Comparison of ENCODE assay signal across 8 mouse cellular contexts in the genomic region with DNA sequence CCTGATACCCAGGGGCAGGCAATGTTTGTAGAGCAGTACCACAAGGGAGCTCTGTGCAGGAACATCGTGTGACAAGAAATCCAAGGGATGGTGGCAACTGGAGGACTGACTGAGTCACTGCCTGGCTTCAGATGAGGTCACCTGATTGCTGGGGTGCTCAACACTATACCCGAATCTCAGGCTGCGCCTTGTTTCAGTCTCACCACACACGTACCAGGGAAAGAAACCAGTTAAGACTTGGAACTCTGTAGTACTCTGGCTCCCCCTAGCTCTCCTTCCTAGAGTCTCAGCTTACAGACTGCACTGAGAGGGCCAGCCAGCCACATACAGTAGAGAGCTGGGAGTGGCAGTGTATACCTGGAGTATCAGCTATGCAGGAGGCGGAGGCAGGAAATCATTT. TPM values are rescaled to one million over a fixed set of nuclear protein-coding genes. Genes with fewer than 3 reads are reported as not detected.
DNase-seq lines count a peak whose midpoint lies in the region; ATAC-seq and TF ChIP-seq lines count a peak whose summit lies in the region.

No protein-coding gene starts in this region.

- TF ChIP-seq POLR2A in brain, embryonic 14.5 days (IDR thresholded peaks at IDR 0.05; ENCODE audit: borderline replicate concordance, extremely low read depth, insufficient read depth, insufficient read length, poor library complexity, severe bottlenecking) = no peak

- no peak overlapping the region for H3K9ac ChIP-seq in limb, embryonic 11.5 days (ENCODE audit: low read length)
- no peak overlapping the region for H3K9ac ChIP-seq in heart, postnatal 0 days (replicated peaks; ENCODE audit: low read depth, low read length)
- H3K9ac ChIP-seq in lung, embryonic 15.5 days = no peak overlapping the region

- H3K4me3 ChIP-seq in limb, embryonic 11.5 days (ENCODE audit: low read depth, low read length) = no peak overlapping the region
- H3K4me3 ChIP-seq in limb, embryonic 10.5 days = no peak overlapping the region
- H3K4me3 ChIP-seq in heart, postnatal 0 days (ENCODE audit: low read depth, low read length) = no peak overlapping the region
- H3K4me3 ChIP-seq in lung, embryonic 15.5 days = no peak overlapping the region

- 79% methylated on average over 5 of the region's 5 CpGs for WGBS in limb, embryonic 11.5 days
- 77% methylated on average over 5 of the region's 5 CpGs for WGBS in limb, embryonic 10.5 days
- WGBS in heart, postnatal 0 days = 64% methylated on average over 5 of the region's 5 CpGs
- 57% methylated on average over 5 of the region's 5 CpGs for WGBS in lung, embryonic 15.5 days

- H3K36me3 ChIP-seq in limb, embryonic 11.5 days (ENCODE audit: control insufficient read depth, insufficient read depth, low read length) = peaks cover 32% of the 10 kb centered on the region; the same call in 1 of the 2 replicates
- peaks cover 95% of the 10 kb centered on the region for H3K36me3 ChIP-seq in limb, embryonic 10.5 days
- peaks cover 76% of the 10 kb centered on the region for H3K36me3 ChIP-seq in heart, postnatal 0 days (replicated peaks; ENCODE audit: control insufficient read depth, insufficient read depth, low read length)
- H3K36me3 ChIP-seq in lung, embryonic 15.5 days = peaks cover 80% of the 10 kb centered on the region

- H3K27ac ChIP-seq in limb, embryonic 11.5 days (replicated peaks; ENCODE audit: low read depth, low read length) = no peak overlapping the region
- H3K27ac ChIP-seq in limb, embryonic 10.5 days = no peak overlapping the region
- H3K27ac ChIP-seq in heart, postnatal 0 days (ENCODE audit: low read depth) = no peak overlapping the region
- no peak overlapping the region for H3K27ac ChIP-seq in lung, embryonic 15.5 days

- peak; percentile 62; the same call in 1 of the 2 replicates for TF ChIP-seq CTCF in brain, embryonic 14.5 days (IDR thresholded peaks at IDR 0.05; ENCODE audit: borderline replicate concordance, extremely low read depth, insufficient read depth, insufficient read length)
- TF ChIP-seq CTCF in heart, postnatal 0 days (IDR thresholded peaks at IDR 0.05; ENCODE audit: low read depth) = peak; percentile 74

- H3K27me3 ChIP-seq in limb, embryonic 11.5 days (ENCODE audit: control insufficient read depth, insufficient read depth, low read length) = no peaks in the 10 kb centered on the region
- no peaks in the 10 kb centered on the region for H3K27me3 ChIP-seq in limb, embryonic 10.5 days (ENCODE audit: low read depth, poor library complexity, severe bottlenecking)
- H3K27me3 ChIP-seq in heart, postnatal 0 days (ENCODE audit: control insufficient read depth, insufficient read depth, low read length) = no peaks in the 10 kb centered on the region
- H3K27me3 ChIP-seq in lung, embryonic 15.5 days = no peaks in the 10 kb centered on the region

- 0 out of 2 replicates have a peak, but pooled peaks have one; percentile 51 for ATAC-seq in limb, embryonic 11.5 days (ENCODE audit: insufficient number of reproducible peaks, low FRiP score, low TSS enrichment, low read depth)
- peak; percentile 84; the same call in 1 of the 2 replicates for ATAC-seq in heart, postnatal 0 days (ENCODE audit: insufficient read depth, low read depth)
- ATAC-seq in lung, embryonic 15.5 days (ENCODE audit: borderline replicate concordance, extremely low read depth, low FRiP score, low TSS enrichment) = peak; percentile 61

- H3K4me1 ChIP-seq in limb, embryonic 11.5 days (ENCODE audit: control insufficient read depth, insufficient read depth, low read length) = no peaks in the 10 kb centered on the region
- no peaks in the 10 kb centered on the region for H3K4me1 ChIP-seq in limb, embryonic 10.5 days
- H3K4me1 ChIP-seq in heart, postnatal 0 days (ENCODE audit: control insufficient read depth, insufficient read depth) = no peaks in the 10 kb centered on the region
- H3K4me1 ChIP-seq in lung, embryonic 15.5 days = 0 out of 2 replicates have a peak, but pooled peaks cover under 1% of the 10 kb centered on the region

- H3K4me2 ChIP-seq in limb, embryonic 11.5 days (ENCODE audit: low read depth, severe bottlenecking) = no peak overlapping the region
- no peak overlapping the region for H3K4me2 ChIP-seq in heart, postnatal 0 days (ENCODE audit: low read depth, low read length)
- H3K4me2 ChIP-seq in lung, embryonic 15.5 days = no peak overlapping the region

- no peaks in the 10 kb centered on the region for H3K9me3 ChIP-seq in limb, embryonic 11.5 days (ENCODE audit: control insufficient read depth, low read length)
- no peaks in the 10 kb centered on the region for H3K9me3 ChIP-seq in limb, embryonic 10.5 days (replicated peaks)
- no peaks in the 10 kb centered on the region for H3K9me3 ChIP-seq in heart, postnatal 0 days (replicated peaks; ENCODE audit: control insufficient read depth, low read length)
- no peaks in the 10 kb centered on the region for H3K9me3 ChIP-seq in lung, embryonic 15.5 days

- TF ChIP-seq EP300 in heart, postnatal 0 days (IDR thresholded peaks at IDR 0.05; ENCODE audit: low read depth) = no peak

- peak; percentile 30 for DNase-seq in limb, embryonic 11.5 days (ENCODE audit: low spot score)
- DNase-seq in limb, embryonic 10.5 days (ENCODE audit: low spot score) = no peak
- DNase-seq in brain, embryonic 14.5 days (ENCODE audit: low read depth) = peak; percentile 77
- DNase-seq in heart, postnatal 0 days (ENCODE audit: low spot score) = peak; percentile 71
- DNase-seq in kidney, postnatal 4 days = peak; percentile 23 to 50
- DNase-seq in right cerebral cortex, adult 2 months (ENCODE audit: low spot score in 2 of 2) = peak; percentile 73 to 75
- no peak for DNase-seq in ovary, postnatal 10 days (ENCODE audit: low spot score)

RNA-seq across cellular contexts. Expression of a gene that starts 5.9 kb away (rescaled TPM):
- polyA plus RNA-seq in limb, embryonic 11.5 days (2014; fragmentation: Nextera tagmentation; extraction: Ambion mirVana) = 103 TPM in 2 replicates
- polyA plus RNA-seq in limb, embryonic 10.5 days (2016; fragmentation: Nextera tagmentation; extraction: Ambion mirVana) = 105 and 111 TPM in 2 replicates
- 141 and 266 TPM in 2 replicates for polyA plus RNA-seq in brain, embryonic 14.5 days (2012; rRNA removed)
- total RNA-seq in heart, postnatal 0 days (2014; rRNA removed; ENCODE audit: low replicate concordance) = 31.0 and 45.7 TPM in 2 replicates
- 29.9 and 30.4 TPM in 2 replicates for polyA plus RNA-seq in heart, postnatal 0 days (2015; fragmentation: Nextera tagmentation; extraction: Ambion mirVana)
- 146 and 147 TPM in 2 replicates for polyA plus RNA-seq in lung, embryonic 15.5 days (2015; fragmentation: Nextera tagmentation; extraction: Ambion mirVana)

RNA-seq across cellular contexts. Expression of a gene that starts 17.0 kb away (rescaled TPM):
- polyA plus RNA-seq in limb, embryonic 11.5 days (2014; fragmentation: Nextera tagmentation; extraction: Ambion mirVana) = 36.3 and 37.2 TPM in 2 replicates
- 29.1 and 31.9 TPM in 2 replicates for polyA plus RNA-seq in limb, embryonic 10.5 days (2016; fragmentation: Nextera tagmentation; extraction: Ambion mirVana)
- 21.5 and 25.1 TPM in 2 replicates for polyA plus RNA-seq in brain, embryonic 14.5 days (2012; rRNA removed)
- total RNA-seq in heart, postnatal 0 days (2014; rRNA removed; ENCODE audit: low replicate concordance) = 1.2 and 66.6 TPM in 2 replicates
- 10.6 and 11.1 TPM in 2 replicates for polyA plus RNA-seq in heart, postnatal 0 days (2015; fragmentation: Nextera tagmentation; extraction: Ambion mirVana)
- polyA plus RNA-seq in lung, embryonic 15.5 days (2015; fragmentation: Nextera tagmentation; extraction: Ambion mirVana) = 21.2 and 21.3 TPM in 2 replicates

RNA-seq across cellular contexts. Expression of a gene that starts 17.2 kb away (rescaled TPM):
- 1.4 and 2.5 TPM in 2 replicates for polyA plus RNA-seq in limb, embryonic 11.5 days (2014; fragmentation: Nextera tagmentation; extraction: Ambion mirVana)
- polyA plus RNA-seq in limb, embryonic 10.5 days (2016; fragmentation: Nextera tagmentation; extraction: Ambion mirVana) = 0.73 and 1.3 TPM in 2 replicates
- polyA plus RNA-seq in brain, embryonic 14.5 days (2012; rRNA removed) = 1.7 and 2.3 TPM in 2 replicates
- total RNA-seq in heart, postnatal 0 days (2014; rRNA removed; ENCODE audit: low replicate concordance) = 2.0 TPM in 1 of 2 replicates, not detected in the other
- polyA plus RNA-seq in heart, postnatal 0 days (2015; fragmentation: Nextera tagmentation; extraction: Ambion mirVana) = 1.4 and 2.7 TPM in 2 replicates
- 1.9 and 2.2 TPM in 2 replicates for polyA plus RNA-seq in lung, embryonic 15.5 days (2015; fragmentation: Nextera tagmentation; extraction: Ambion mirVana)

Comparison
In these comparisons a context has a peak if more than half of its experiments do, and no peak if none do; other contexts are left out.
1. DNase-seq: peak in limb, embryonic 11.5 days (single experiment), brain, embryonic 14.5 days (single experiment), heart, postnatal 0 days (single experiment), kidney, postnatal 4 days (2 of 2) and right cerebral cortex, adult 2 months (2 of 2); none in limb, embryonic 10.5 days (single experiment) and ovary, postnatal 10 days (single experiment).
2. Peak in every context shown above with its lines, with median percentiles within 50 percentile points of each other: ATAC-seq.